Mouse (Mus musculus): ENCODE measurements at regions not wholly inside any gene's neighbourhood (a gene's known extent, or its start where the extent isn't known, plus 50 kb on each side); places are given as distances from the start of the nearest gene placed in this dataset.

DNA sequence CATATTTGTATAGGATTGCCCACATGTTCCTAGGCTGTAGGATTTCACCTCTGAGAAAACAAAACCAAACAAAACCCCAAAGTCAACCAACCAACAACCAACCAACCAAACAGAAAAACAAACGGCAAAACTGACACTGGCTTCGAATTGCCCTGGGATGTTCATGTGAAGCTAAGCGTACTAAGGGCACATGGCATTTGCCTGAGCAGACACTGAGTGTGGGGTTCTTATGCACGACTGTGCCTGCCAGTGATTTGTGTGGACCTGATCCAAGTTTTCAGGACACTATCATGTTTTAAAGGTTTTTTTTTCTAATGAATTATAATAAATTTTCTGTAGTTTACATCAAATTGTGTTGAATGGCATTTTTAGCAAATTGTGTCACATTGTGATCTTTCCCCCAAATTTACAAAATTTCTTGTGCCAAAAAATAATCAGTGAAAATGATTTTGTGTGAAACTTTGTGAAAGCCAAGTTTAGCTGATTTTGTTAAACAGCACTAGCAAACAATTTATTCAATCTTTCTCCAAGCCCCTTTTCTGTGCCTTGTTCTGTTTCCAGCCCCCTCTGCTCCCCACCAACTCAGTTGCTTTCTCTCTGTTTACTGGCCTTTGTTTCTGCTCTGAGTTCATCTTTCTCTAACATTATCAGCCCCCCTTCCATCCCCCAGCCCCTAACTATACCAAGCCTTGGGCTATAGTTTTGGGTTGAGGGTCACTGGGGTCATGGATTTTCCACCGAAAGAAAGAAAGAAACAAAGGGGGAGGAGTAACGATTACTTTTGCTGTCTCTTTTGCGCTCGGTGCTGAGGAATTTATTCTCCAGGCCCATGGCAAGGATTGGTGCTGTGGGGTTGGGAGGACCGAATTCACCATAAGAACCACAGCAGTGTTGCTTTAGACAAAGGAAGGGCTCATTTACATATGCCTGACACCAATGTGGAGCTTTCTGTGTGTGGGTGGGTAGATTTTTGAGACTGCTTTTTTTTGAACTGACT is 377.0 kb upstream of the Nr2f1 start:
- Histone ChIP-seq H3K27me3 (ENCODE audit: control insufficient read depth, insufficient read depth, low read length, poor library complexity, severe bottlenecking) (no peaks in the 10 kb centered on the region), H3K4me1 (ENCODE audit: control insufficient read depth, insufficient read depth, low read length) (no peaks in the 10 kb centered on the region), H3K27ac (ENCODE audit: insufficient read depth, low read length) (no peak overlapping the region), H3K4me3 (ENCODE audit: low read depth, low read length) (no peak overlapping the region), H3K9me3 (replicated peaks; ENCODE audit: control insufficient read depth, insufficient read depth, low read length, poor library complexity, severe bottlenecking) (no peaks in the 10 kb centered on the region), H3K36me3 (ENCODE audit: control insufficient read depth, insufficient read depth, low read length, poor library complexity, severe bottlenecking) (no peaks in the 10 kb centered on the region), H3K9ac (ENCODE audit: low read depth, poor library complexity, severe bottlenecking) (no peak overlapping the region)
- TF ChIP-seq POLR2A (IDR thresholded peaks at IDR 0.05; ENCODE audit: insufficient read depth, low read length) (no peak), CTCF (IDR thresholded peaks at IDR 0.05; ENCODE audit: low read depth, low read length) (no peak), EP300 (IDR thresholded peaks at IDR 0.05; ENCODE audit: insufficient read depth, low read depth, low read length) (no peak)

DNA sequence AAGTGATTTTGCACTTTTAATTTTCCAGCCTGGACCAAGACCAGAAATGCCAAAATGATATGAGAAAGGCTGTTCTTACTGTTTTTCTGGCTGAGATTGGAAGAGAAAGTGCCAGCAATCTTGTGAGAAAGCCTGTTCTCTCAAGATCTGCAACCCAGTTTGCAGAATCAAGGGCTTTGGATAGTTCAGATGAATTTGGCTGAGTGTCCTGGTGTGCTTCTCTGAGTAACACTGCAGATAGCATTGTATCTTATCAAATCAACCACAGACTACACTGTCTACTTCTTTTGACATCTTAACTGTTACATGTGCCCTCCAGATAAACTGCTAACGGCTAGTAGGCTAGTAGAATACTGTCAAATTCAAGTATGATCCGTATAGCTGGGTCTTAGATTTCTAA is 371.5 kb upstream of the Nr2f1 start:
- Histone ChIP-seq H3K4me1 (ENCODE audit: control insufficient read depth, insufficient read depth, low read length) (no peaks in the 10 kb centered on the region), H3K27me3 (ENCODE audit: control insufficient read depth, insufficient read depth, low read length, poor library complexity, severe bottlenecking) (no peaks in the 10 kb centered on the region), H3K9ac (ENCODE audit: low read depth, poor library complexity, severe bottlenecking) (no peak overlapping the region), H3K4me3 (ENCODE audit: low read depth, low read length) (no peak overlapping the region), H3K9me3 (replicated peaks; ENCODE audit: control insufficient read depth, insufficient read depth, low read length, poor library complexity, severe bottlenecking) (no peaks in the 10 kb centered on the region), H3K36me3 (ENCODE audit: control insufficient read depth, insufficient read depth, low read length, poor library complexity, severe bottlenecking) (no peaks in the 10 kb centered on the region), H3K27ac (ENCODE audit: insufficient read depth, low read length) (no peak overlapping the region)
- TF ChIP-seq POLR2A (IDR thresholded peaks at IDR 0.05; ENCODE audit: insufficient read depth, low read length) (no peak), CTCF (IDR thresholded peaks at IDR 0.05; ENCODE audit: low read depth, low read length) (no peak), EP300 (IDR thresholded peaks at IDR 0.05; ENCODE audit: insufficient read depth, low read depth, low read length) (no peak)

GRCm38 (mm10) chr13:78524446-78524937 is 324.9 kb upstream of the Nr2f1 start:
- H3K36me3 ChIP-seq (ENCODE audit: control insufficient read depth, insufficient read depth, low read length, poor library complexity, severe bottlenecking), result no peaks in the 10 kb centered on the region
- H3K27me3 ChIP-seq (ENCODE audit: control insufficient read depth, insufficient read depth, low read length, poor library complexity, severe bottlenecking), result no peaks in the 10 kb centered on the region
- H3K9ac ChIP-seq (ENCODE audit: low read depth, poor library complexity, severe bottlenecking), result no peak overlapping the region
- H3K9me3 ChIP-seq (replicated peaks; ENCODE audit: control insufficient read depth, insufficient read depth, low read length, poor library complexity, severe bottlenecking), result no peaks in the 10 kb centered on the region
- H3K27ac ChIP-seq (ENCODE audit: insufficient read depth, low read length), result no peak overlapping the region
- H3K4me3 ChIP-seq (ENCODE audit: low read depth, low read length), result no peak overlapping the region
- TF ChIP-seq EP300 (IDR thresholded peaks at IDR 0.05; ENCODE audit: insufficient read depth, low read depth, low read length) (no peak), POLR2A (IDR thresholded peaks at IDR 0.05; ENCODE audit: insufficient read depth, low read length) (no peak), CTCF (IDR thresholded peaks at IDR 0.05; ENCODE audit: low read depth, low read length) (no peak)
- H3K4me1 ChIP-seq (ENCODE audit: control insufficient read depth, insufficient read depth, low read length), result no peaks in the 10 kb centered on the region

DNA sequence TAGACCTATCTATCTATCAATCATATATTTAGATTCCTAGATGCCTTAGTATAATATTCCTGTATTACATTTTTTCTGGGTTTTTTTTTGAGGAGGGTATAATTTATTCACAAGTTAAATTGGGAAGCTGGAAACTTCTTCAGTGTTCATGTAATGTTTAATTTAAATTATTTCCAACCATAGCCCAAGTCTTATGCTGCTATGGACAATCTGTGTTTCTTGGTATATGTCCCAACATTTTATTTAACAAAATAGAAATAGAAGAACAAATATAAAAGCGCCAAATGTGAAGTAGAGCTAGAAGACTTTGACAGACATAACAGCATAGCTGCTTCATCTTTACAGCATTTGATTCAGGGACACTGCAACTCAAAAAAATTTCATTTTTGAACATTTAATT is 321.2 kb upstream of the Nr2f1 start:
- Histone ChIP-seq H3K4me1 (ENCODE audit: control insufficient read depth, insufficient read depth, low read length) (no peaks in the 10 kb centered on the region), H3K36me3 (ENCODE audit: control insufficient read depth, insufficient read depth, low read length, poor library complexity, severe bottlenecking) (no peaks in the 10 kb centered on the region), H3K9me3 (replicated peaks; ENCODE audit: control insufficient read depth, insufficient read depth, low read length, poor library complexity, severe bottlenecking) (no peaks in the 10 kb centered on the region), H3K4me3 (ENCODE audit: low read depth, low read length) (no peak overlapping the region), H3K9ac (ENCODE audit: low read depth, poor library complexity, severe bottlenecking) (no peak overlapping the region), H3K27me3 (ENCODE audit: control insufficient read depth, insufficient read depth, low read length, poor library complexity, severe bottlenecking) (no peaks in the 10 kb centered on the region), H3K27ac (ENCODE audit: insufficient read depth, low read length) (no peak overlapping the region)
- TF ChIP-seq POLR2A (IDR thresholded peaks at IDR 0.05; ENCODE audit: insufficient read depth, low read length) (no peak), CTCF (IDR thresholded peaks at IDR 0.05; ENCODE audit: low read depth, low read length) (no peak), EP300 (IDR thresholded peaks at IDR 0.05; ENCODE audit: insufficient read depth, low read depth, low read length) (no peak)

DNA sequence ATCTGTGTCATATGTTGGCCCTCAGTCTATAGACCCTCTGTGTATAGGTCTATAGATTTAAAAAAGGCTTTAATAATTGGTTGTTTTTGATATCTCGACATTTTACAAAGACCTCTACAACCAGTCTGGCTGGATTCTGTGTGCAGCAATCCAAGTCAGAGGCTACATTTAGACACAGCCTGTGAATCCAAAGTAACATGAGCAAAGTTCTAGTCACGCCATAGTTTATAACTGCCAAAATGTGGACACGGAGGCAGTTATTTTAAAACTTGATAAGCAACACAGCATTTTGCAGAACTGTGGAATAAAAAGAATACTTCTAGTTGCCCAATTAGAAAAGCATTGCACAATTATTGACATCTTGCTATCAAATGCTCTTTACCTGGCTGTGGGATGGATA is 320.6 kb upstream of the Nr2f1 start:
- no peaks in the 10 kb centered on the region for H3K36me3 ChIP-seq (ENCODE audit: control insufficient read depth, insufficient read depth, low read length, poor library complexity, severe bottlenecking)

GRCm38 (mm10) chr13:78500551-78500950 is 301.0 kb upstream of the Nr2f1 start:
- Histone ChIP-seq H3K27me3 (ENCODE audit: control insufficient read depth, insufficient read depth, low read length, poor library complexity, severe bottlenecking) (no peaks in the 10 kb centered on the region; the same call in 1 of the 2 replicates), H3K4me3 (ENCODE audit: low read depth, low read length) (no peak overlapping the region), H3K4me1 (ENCODE audit: control insufficient read depth, insufficient read depth, low read length) (no peaks in the 10 kb centered on the region), H3K9ac (ENCODE audit: low read depth, poor library complexity, severe bottlenecking) (no peak overlapping the region), H3K27ac (ENCODE audit: insufficient read depth, low read length) (no peak overlapping the region), H3K36me3 (ENCODE audit: control insufficient read depth, insufficient read depth, low read length, poor library complexity, severe bottlenecking) (no peaks in the 10 kb centered on the region), H3K9me3 (replicated peaks; ENCODE audit: control insufficient read depth, insufficient read depth, low read length, poor library complexity, severe bottlenecking) (no peaks in the 10 kb centered on the region)
- TF ChIP-seq EP300 (IDR thresholded peaks at IDR 0.05; ENCODE audit: insufficient read depth, low read depth, low read length), result no peak
- TF ChIP-seq POLR2A (IDR thresholded peaks at IDR 0.05; ENCODE audit: insufficient read depth, low read length), result no peak
- TF ChIP-seq CTCF (IDR thresholded peaks at IDR 0.05; ENCODE audit: low read depth, low read length), result no peak

More for the DNA sequence above, 320.6 kb upstream of the Nr2f1 start:
- TF ChIP-seq POLR2A (IDR thresholded peaks at IDR 0.05; ENCODE audit: insufficient read depth, low read length) (no peak), CTCF (IDR thresholded peaks at IDR 0.05; ENCODE audit: low read depth, low read length) (no peak), EP300 (IDR thresholded peaks at IDR 0.05; ENCODE audit: insufficient read depth, low read depth, low read length) (no peak)
- Histone ChIP-seq H3K27me3 (ENCODE audit: control insufficient read depth, insufficient read depth, low read length, poor library complexity, severe bottlenecking) (no peaks in the 10 kb centered on the region), H3K4me1 (ENCODE audit: control insufficient read depth, insufficient read depth, low read length) (no peaks in the 10 kb centered on the region), H3K27ac (ENCODE audit: insufficient read depth, low read length) (no peak overlapping the region), H3K4me3 (ENCODE audit: low read depth, low read length) (no peak overlapping the region), H3K9me3 (replicated peaks; ENCODE audit: control insufficient read depth, insufficient read depth, low read length, poor library complexity, severe bottlenecking) (no peaks in the 10 kb centered on the region), H3K9ac (ENCODE audit: low read depth, poor library complexity, severe bottlenecking) (no peak overlapping the region)

All from ES-Bruce4 (cell line).